Mouse (Mus musculus) cerebellum, adult 9-11 months (tissue): Measurements from ENCODE around the gene Mcam.
A peak's percentile ranks its signal among the peaks of the same experiment; 100 is the strongest.

ENCODE experiments used
- DNase-seq: peaks from one replicate; pipeline ENCODE4 v3.0.0; 2022

Mcam gene

DNA sequence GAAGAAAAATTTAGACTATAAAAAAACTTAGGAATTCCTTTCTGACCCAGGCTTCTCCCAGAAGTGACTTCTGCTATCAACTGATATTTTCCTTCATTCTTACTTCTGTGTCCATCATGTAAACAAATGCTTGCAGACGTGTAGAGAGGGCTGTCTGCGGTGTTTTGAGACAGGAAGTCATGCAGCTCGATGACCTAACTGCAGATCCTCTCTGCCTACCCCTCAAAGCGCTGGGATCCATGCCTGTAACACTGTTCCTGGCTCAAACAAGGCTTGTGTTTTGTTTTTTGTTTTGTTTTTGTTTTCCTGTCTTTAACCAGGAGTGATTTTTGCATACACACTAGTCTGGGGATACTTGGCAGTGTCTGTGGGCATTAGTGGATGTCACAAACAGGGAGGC lies 3.6 kb downstream of the Mcam start:
- no peak for DNase-seq

DNA sequence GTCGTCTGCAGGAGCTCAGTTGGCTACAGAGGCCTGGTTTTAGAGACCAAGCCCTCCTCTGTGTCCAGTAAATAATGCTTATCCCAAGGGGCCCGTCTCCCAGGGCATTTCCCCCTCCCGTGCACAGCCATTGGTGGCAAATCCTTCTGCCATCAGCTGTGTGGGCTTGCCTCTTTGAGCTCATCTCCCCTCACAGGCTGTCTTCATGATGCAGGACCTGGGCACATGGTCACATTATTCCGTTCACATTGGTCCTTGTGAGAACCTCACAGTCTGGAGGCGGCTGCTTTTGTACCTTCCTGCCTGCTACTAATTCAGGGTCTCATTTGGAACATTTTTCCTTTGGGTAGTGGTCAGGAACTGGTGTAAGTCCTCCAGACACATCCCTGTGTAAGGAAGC lies 7.7 kb downstream of the Mcam start:
- no peak for DNase-seq

DNA sequence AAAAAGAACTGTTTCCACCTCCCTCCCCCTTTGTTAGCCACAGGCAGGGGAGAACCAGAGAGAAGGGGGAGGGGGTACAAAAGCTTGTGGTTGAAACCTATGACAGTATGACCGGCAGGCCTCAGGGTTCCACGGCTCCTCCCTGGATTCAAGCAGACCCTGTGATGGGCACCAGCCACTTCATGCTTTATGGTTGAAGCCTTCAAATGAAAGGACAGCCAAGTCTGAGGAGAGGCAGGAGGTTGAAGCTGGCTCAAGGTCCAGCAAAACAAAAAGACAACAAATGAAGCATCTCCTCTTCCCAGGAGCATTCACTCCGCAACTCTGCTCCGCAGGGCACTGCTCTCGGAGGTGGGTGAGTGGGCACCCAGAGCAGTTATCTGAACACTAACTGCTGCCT lies 9.2 kb downstream of the Mcam start:
- peak; percentile 25 for DNase-seq

DNA sequence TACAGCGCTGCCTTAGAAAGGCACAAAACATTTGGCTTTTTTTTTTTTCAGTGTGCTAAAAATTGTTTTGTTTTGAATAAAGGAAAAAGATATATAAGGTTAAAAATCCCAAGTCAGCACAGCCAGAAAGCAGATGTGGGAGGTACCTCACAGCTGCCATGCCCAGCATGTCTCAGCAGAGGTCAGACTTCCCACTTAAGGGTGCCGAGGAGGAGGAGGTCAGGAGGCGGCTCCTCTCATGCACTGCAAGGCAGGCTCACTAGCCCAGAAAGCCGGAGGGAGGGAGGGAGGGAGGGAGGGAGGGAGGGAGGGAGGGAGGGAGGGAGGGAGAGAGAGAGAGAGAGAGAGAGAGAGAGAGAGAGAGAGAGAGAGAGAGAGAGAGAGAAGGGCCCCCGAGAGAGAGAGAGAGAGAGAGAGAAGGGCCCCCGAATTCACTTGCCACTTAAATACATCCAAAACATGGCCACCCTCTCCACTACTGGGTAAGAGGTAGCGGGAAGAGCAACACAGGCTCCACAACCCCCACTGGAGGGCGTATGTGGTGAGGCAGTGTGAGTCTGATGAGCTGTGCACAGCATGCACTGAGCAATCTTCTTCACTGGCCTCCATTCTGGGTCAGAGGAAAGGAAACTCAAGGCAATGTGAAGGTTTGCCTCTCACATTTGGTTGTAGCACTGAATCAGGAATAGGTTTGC lies 9.9 kb downstream of the Mcam start:
- DNase-seq = peak; percentile 41

DNA sequence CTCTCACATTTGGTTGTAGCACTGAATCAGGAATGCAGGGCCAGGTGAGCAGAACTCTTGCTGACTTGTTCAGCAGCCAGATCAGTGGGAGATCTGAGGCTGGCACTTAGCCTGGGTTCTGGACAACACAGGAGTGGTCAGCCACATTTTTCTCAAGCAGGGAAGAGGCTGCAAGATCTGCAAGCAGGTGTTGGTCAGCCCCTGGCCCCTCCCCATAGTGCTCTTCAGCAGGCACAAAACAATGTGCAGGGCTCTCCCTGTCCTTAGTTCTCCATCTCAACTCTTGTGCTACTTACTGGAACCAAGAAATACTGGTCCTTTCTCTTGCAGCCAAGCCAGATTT lies 10.4 kb downstream of the Mcam start:
- peak; percentile 84 for DNase-seq

DNA sequence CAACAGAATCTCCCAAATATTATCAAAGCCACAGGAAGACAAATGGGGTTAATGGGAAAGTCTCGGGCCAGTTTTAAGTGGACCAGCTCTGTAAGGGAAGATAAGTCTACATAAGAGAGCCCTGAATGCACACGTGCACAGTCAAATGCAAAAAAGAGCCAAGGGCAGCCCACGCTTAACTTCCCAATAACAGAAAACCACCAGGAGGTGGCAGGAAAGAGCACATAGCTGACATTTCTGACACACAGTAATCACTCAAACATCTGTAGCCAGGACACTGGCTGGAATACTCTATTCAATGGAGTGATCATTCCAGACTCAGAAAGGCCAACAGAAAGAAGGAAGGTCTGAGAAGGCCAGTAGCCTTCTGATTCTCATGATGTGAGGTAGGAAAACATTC lies 13.0 kb downstream of the Mcam start:
- no peak for DNase-seq

DNA sequence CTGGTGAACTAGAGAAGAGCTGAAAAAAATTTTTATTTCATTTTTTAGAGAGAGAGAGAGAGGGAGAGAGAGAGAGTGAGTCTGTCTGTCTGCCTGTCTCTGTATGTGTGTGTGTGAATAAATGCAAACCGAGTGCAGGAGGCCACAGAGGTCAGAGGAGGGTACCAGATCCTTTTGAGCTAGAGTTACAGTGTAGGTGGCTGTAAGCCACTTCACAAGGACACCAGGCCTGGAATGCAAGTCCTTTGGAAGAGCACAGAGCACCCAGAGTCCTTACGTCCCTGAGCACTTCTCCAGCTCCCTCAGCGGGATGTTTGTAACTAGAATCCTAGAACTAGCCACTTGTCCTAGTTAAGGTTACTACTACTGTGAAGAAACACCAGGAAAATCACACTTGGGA lies 25.6 kb downstream of the Mcam start:
- no peak for DNase-seq

DNA sequence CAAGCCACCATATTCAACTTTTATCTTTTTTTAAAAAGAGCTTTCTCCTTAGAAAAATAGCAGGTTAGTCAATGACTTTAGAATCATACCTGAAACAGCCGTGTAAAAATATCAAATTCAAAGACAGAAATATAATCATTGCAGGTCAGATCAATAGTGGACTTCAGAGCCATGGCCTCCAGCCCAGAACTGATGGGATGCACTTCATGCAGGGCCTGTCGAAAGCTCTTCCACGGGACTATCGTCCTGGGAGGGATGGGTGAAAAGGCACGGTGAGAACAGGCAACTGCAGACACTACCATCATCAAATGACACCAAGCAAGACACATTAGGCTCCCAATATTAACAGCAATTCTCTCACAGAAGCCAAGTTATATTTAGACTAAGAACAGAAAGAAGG lies 34.7 kb downstream of the Mcam start:
- DNase-seq = no peak

DNA sequence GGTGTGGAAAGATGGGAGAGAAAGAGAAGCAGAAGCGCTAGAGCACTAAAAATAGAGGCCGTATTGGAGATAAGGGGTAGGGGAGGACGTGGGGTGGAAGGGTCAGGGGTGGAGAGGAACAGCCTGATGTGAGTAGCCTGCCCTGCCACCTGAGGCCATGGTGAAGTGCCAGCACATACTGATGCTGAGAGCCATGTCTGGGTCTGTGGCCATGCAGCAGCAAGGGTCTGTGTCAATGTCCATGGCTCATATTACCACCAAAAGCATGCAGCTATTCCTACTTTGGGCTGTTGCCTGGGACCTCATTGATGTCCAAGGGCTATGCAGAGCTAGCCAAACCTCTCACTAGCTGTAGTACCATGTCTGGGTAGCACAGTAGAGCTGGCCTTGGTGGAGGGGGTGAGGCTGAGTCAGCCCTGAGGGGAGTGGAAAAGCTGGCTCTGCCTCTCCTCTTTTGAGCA lies 36.5 kb downstream of the Mcam start:
- no peak for DNase-seq

DNA sequence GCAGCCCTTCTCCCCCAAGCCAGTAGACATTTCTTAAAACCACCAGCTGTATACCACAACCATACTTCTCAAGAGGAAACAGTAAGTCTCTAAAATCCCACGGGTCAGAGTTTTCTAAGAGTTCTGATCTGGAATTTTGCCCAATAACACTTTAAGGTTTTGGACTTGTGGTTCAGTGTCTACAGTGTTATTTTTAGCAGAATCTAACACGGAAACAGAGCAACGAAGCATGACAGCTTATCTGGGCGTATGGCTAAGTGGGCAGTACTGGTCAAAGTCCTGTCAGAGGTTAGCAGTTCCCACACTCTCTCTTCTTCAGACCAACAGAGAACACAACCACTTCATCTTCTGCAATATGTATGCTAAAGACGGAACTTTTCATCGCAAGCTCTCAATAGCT lies 41.3 kb downstream of the Mcam start:
- DNase-seq = no peak

DNA sequence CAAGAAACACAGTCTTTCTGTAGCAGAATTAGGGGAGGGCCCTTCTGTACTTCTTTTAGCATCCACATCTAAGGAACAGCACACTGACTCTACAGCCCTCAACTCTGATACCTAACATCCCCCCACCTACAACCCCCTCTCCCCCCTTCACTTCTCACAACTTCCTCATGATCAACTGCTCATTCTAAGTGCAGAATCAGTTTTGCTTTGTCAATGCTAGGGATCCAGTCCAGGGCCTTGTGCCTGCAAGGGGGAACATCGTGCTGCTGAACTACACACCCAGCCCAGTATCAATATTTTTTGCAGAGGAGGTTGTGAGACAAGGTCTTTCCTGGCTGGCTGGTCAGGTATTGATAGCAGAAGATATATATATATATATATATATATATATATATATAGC lies 41.7 kb downstream of the Mcam start:
- no peak for DNase-seq

DNA sequence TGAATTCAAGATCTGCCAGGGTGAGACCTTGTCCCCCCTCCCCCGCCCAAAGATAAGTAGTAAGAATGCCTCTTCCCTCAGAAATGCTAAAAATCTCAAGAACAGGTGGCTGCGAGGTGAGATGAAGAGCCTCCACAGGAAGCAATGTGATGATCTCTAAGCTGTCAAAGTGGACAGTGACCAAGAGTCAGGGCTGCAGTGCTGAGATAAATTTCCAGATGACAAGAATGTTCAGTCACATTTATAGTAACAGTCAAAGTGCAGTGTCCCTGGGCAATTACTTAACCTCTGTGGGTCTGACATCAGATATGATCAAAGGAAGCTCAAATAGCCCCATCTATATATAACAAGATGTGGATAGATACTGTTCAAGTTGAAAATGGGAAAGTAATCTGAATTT lies 43.1 kb downstream of the Mcam start:
- no peak for DNase-seq

DNA sequence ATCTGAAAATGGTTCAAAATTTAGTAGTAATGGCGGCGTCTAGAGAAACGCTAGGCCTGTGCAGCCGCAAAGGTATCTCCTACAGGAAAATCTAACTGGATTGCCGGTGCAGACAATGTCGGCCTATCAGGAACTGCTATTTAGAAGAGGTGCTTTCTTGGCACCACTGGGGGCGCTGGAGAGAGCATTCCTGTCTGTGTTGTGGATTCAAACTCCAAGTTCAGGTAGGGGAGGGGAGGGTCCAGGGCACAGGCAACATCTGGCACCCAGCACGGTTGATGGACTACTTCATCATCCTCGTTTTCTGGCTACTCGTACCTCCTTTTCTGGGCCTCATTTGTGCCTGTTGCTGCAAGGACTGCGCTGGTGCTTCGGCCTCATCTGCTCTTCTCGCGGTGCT lies 44.1 kb downstream of the Mcam start:
- no peak for DNase-seq

DNA sequence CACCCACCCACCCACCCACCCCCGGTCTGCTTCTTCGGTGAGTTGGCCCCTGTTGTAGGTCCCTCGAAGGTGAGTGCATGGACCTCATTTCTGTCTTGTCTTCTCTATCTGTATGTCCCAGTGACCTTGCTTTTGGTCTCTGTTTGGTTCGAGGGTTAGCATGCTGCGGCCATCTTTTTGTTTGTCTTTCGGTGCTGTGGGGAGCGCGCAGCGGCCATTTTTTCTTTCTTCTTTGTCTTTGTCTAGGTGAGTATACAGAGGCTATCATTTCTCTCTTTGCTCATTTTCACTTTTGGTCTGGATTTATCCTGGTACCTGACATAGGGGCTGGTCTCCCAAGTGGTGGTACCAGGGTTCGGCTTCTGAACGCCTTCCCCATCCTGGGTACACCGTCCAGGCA lies 44.5 kb downstream of the Mcam start:
- no peak for DNase-seq

DNA sequence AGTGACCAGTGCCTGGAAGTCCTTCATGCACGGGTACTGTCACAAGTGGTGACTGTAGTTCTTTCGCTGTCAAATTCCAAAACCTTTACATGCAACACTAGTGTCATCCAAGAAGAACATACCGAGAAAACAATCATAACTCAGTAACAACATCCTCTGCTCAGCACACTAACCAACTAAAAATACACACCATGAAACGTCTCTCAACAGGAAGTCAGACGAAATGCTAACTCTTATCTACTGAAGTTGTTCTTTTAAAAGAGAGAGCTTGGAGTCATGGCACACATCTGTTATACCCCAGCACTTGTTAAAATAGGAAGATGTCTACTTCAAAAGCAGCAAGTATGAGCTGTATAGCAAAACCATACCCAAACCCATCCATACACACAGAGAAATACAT lies 47.3 kb downstream of the Mcam start:
- DNase-seq = no peak

DNA sequence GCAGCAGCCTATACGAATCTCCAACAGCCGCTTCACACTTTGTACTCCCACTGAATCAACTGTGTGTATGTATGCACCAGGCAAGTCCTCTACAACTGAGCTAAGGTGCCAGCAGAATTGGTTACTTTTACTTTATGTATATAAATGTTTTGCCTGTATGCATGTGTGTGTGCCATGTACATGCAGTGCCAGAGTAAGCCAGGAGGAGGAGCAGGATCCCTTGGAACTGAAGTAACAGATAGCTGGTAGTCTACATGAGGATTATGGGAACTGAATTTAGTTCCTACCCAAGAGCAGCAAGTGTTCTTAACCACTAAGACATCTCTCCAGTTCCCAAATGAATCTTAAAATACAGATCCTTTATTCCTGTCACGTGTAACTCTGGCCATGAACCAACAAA lies 48.0 kb downstream of the Mcam start:
- no peak for DNase-seq

DNA sequence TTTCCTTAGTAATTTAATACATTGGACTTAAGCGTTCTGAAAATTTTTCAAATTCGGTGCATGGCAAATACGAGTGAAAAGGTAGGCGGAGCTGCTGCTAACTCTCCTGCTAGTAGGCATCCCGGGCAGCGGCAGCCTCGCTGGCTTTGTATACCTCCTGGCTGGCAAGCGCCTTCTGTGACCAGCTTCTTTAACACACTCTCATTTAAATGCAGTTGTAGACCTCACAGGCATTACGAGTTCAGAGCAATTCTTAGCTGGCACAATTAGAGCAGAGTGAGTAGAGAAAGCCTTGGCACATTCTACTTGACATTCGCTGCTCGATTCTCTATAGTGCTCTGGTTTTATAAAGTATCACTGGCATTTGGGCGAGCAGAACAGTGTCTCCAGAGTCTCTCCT lies 54.0 kb downstream of the Mcam start:
- DNase-seq = no peak

DNA sequence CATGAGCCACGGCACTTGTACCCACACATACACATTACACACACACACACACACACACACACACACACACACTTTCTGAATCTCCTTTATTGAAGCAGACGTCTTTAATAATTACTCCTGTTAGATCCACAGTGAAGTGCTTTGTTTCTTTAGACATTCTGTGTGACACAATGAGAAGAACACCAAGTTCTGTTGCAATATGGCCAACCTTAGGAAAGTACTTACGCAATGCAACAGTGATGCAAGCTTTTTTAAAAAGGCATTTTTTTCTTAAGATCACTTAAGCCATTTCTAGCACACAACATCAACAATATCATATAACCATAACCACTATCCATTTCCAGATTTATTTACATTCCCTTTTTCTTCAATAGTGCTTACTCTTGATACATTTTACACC lies 56.9 kb downstream of the Mcam start:
- DNase-seq = no peak

DNA sequence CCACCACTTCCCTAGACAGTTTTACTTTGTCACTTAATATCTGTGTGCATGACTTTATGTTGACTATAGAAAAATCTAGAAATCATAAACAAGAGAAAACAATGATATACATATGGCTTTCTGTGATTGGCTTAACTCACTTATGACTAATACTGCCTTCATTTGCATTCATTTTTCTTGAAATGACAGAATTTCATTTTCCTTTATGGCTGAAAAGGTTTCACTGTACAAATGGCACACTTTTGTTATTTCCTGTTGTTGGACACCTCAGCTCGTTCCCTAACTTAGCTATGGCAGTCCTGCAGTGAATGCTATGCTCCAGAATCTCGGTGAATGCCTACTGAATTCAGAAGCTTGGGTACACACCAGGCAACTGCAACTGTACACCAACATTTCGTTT lies 58.0 kb downstream of the Mcam start:
- no peak for DNase-seq
